Mouse (Mus musculus): ENCODE measurements around the gene Ptms. TPM values are rescaled to one million over a fixed set of nuclear protein-coding genes. Genes with fewer than 3 reads are reported as not detected.

Ptms gene
- polyA plus RNA-seq, 1 experiment: 330 TPM

DNA sequence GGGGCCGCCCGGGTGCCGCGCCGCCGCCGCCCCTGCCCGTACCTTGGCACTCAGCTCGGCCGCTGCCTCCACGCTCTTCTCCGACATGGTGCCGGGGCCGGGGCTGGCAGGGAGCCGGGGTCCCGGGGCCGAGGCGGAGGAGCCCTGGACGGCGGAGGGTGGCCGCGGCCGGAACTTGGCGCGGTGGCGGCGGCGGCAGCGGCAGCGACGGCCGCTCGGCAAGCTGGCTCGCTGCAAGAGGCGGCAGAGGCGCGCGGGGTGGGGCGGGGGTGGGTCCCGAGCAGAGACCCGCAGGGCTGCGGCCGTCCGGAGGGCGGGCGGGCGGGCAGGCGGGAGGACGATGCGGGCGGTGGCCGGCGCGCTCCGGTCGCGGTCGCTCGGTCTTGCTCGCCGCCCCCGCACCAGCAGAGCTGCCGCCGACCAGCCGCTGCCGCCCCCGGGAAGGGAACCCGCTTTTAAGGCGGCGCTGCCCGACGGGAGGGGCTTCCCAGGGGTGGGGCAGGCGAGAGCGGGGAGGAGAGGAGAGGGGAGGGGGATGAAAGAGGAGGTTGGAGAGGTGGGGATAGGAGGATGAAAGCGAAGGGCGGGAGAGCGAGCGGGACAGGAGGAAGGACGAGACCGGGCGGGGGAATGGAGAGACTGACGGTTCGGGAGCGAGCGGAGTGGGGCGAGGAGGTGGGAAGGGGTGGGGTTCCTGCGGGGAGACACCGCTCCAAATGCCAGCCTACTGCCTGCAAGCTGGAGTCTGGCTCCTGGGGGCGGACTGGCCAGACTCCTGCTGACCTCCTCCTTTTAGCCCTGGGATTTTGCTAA is 2.2 kb downstream of the Ptms start:
- peaks cover 64% of the 10 kb centered on the region for H3K27me3 ChIP-seq (replicated peaks)
- H3K4me1 ChIP-seq: peaks cover 76% of the 10 kb centered on the region
- H3K36me3 ChIP-seq (replicated peaks; ENCODE audit: low read length): no peaks in the 10 kb centered on the region
- no peaks in the 10 kb centered on the region for H3K9me3 ChIP-seq
- H3K4me3 ChIP-seq (replicated peaks): peak overlapping the region; percentile 93
- TF ChIP-seq GATA1 (IDR thresholded peaks at IDR 0.05; ENCODE audit: borderline replicate concordance, low read length) (no peak), FLI1 (IDR thresholded peaks at IDR 0.05; ENCODE audit: low read length) (no peak)

DNA sequence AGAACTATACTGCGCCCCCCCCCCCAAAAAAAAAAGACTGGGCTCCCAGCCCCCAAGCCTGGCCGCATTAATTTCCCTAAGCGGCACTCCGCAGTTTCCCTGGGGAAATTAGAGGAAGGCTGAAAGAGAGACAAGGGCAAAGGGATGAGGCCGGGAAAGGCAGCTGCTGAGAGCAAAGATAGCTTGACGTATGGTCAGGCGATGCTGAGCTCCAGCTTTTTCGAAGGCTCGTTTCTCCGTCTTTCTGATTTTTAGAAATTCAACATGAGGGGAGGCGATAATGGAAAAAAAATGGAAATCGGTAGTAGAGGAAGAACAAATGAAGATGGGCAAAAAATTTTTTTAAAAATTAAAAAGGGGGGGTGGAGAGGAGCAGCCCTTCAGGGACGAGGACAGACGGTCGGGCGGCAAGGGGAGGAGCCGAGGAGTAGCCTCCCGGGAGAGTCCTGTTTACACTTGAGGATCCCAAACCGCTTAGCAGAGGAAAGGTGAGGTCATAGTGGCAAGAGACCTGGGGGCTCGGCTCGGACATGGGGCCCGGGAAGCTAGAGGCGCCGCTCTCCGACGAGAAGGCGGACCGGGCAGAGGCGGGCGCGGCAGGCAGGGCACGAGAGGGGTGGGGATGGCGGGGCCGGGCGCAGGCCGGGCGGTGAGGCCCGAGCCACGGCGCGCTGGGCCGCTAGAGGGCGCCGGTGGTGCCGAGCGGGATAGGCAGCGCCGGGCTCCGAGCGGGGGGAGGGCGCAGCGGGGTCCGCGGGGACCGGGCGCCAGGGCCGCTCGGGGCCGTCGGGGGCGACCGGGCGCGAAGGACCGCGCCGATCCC is 3.0 kb downstream of the Ptms start:
- H3K4me3 ChIP-seq (replicated peaks): peak overlapping the region; percentile 93
- H3K36me3 ChIP-seq (replicated peaks; ENCODE audit: low read length): no peaks in the 10 kb centered on the region
- no peak for TF ChIP-seq GATA1 (IDR thresholded peaks at IDR 0.05; ENCODE audit: borderline replicate concordance, low read length)
- TF ChIP-seq FLI1 (IDR thresholded peaks at IDR 0.05; ENCODE audit: low read length): no peak
- H3K27me3 ChIP-seq (replicated peaks): peaks cover 68% of the 10 kb centered on the region
- no peaks in the 10 kb centered on the region for H3K9me3 ChIP-seq
- H3K4me1 ChIP-seq: peaks cover 73% of the 10 kb centered on the region

DNA sequence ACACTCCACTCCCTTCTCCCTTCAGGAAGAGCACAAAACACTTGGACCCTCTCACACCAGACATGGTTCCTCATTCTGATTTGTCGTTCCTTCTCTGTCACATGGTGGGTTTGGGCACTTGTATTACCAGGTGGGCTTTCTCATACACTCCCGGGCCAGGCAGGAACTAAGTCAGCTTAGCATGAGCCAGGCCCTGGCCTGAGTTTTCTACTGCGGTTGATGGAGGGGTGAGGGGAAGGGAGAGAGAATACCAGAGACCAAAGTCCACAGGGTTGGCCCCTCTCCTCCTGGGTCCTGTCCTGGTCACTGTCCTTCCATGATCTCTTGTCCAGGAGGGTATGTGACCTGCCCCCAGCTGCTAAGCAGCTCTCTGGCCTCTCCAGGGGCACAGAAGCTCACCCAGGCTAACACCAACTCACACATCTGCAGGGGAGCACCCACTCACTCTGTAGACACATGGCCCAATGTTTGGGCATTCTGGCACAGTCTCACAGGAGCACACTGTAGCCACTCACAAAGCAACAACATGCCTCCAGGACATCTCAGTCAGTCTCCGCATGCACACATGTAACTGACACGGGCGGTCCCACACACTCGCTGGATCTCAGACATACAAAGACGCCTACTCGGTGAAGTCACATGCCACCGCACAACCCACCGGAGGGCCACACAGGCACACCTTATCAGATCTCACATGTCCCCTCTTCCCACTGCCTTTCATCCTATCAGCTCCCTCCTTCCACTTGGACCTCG is 3.8 kb downstream of the Ptms start:
- H3K4me1 ChIP-seq: peaks cover 72% of the 10 kb centered on the region
- no peaks in the 10 kb centered on the region for H3K9me3 ChIP-seq
- peaks cover 74% of the 10 kb centered on the region for H3K27me3 ChIP-seq (replicated peaks)
- peak overlapping the region; percentile 93 for H3K4me3 ChIP-seq (replicated peaks)
- H3K36me3 ChIP-seq (replicated peaks; ENCODE audit: low read length): no peaks in the 10 kb centered on the region
- TF ChIP-seq FLI1 (IDR thresholded peaks at IDR 0.05; ENCODE audit: low read length): no peak
- TF ChIP-seq GATA1 (IDR thresholded peaks at IDR 0.05; ENCODE audit: borderline replicate concordance, low read length): no peak

DNA sequence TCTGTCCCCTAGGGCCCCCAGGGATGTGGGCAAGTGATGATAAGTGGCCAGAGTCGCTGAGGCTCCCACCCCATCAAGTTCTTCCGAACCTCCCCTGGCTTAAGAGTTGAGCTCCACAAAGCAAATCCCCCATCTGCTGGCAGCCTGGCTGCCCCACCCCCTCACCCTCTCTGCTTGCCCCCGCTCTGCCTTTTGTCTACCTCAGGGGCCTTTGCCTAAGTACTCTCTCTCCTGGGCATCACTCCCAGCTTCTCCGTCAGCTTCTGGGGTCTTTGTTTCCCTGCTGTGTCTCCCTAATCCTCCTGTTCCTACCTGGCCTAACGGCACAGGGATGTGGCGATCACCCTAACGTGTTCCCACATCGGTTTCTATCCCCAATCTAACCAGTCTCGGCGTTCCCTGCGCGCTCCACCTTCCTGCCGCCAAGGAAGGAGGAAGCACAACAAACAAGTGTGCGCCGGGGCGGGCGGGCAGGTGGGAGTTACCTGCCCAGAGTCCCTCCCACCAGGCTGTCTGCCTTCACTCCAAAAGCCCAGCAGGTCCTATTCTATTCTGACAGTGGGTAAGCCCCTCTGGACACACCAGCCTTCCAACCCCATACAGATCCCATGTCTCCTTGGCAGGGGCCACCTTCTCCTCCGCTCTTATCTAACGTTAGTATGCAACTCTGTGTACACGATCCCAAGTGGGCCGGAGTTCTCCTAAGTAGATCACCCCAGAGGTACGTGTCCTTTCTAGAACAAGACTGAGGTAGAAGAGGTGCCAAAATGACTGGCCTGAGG is 4.6 kb downstream of the Ptms start:
- TF ChIP-seq FLI1 (IDR thresholded peaks at IDR 0.05; ENCODE audit: low read length): no peak
- no peak for TF ChIP-seq GATA1 (IDR thresholded peaks at IDR 0.05; ENCODE audit: borderline replicate concordance, low read length)
- no peaks in the 10 kb centered on the region for H3K36me3 ChIP-seq (replicated peaks; ENCODE audit: low read length)
- peaks cover 81% of the 10 kb centered on the region for H3K27me3 ChIP-seq (replicated peaks)
- H3K9me3 ChIP-seq: no peaks in the 10 kb centered on the region
- peaks cover 71% of the 10 kb centered on the region for H3K4me1 ChIP-seq
- H3K4me3 ChIP-seq (replicated peaks): no peak overlapping the region

DNA sequence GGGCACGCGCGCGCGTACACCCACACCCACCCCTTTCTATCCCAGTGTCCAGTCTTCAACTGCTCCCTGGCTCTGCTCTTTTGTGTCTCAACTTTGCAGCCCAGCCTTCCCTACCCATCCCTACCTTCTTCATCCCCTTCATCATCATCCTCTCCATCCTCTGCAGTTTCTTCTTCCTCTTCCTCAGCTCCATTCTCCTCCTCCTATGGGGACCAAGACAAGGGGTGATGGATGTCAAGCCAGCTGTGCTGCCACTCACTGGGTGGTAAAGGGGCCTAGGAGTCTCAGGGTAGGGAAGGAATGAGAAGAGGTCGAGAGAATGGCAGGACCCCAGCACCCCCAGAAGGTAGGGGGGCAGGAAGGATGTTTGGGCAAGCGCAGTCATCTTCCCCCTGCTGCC is 5.4 kb downstream of the Ptms start:
- Histone ChIP-seq H3K4me1 (peaks cover 69% of the 10 kb centered on the region), H3K9me3 (no peaks in the 10 kb centered on the region), H3K27me3 (replicated peaks) (peaks cover 83% of the 10 kb centered on the region), H3K4me3 (replicated peaks) (no peak overlapping the region), H3K36me3 (replicated peaks; ENCODE audit: low read length) (no peaks in the 10 kb centered on the region)
- TF ChIP-seq GATA1 (IDR thresholded peaks at IDR 0.05; ENCODE audit: borderline replicate concordance, low read length) (no peak), FLI1 (IDR thresholded peaks at IDR 0.05; ENCODE audit: low read length) (no peak)

DNA sequence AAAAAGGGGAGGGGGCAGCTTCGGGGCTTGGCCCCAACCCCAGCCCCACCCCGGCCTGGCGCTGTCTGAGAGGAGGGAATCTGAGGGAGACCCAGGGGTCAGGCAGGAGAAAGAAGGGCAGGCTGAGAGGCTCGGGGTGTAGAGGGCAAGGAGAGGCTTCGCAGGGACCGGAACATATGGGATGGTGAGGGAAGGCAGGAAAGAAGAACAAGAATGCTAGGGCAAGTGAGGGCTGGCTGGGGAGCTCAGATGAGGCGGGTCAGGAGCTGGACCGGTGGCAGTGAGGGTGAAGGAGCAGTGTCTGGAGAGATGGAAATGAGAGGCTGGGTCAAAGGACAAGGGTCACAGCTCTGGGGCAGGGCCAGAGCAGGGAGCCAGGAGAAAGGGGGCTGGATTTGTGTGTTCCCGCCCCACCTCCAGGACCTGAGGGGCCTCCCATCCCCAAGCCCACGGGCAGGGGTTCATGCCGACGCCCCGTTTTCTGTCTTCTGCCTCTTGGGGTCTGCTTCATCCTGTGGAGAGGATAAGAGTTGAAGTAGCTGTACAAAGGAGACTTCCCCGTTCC is 6.1 kb downstream of the Ptms start:
- peaks cover 64% of the 10 kb centered on the region for H3K4me1 ChIP-seq
- peaks cover 84% of the 10 kb centered on the region for H3K27me3 ChIP-seq (replicated peaks)
- H3K36me3 ChIP-seq (replicated peaks; ENCODE audit: low read length): no peaks in the 10 kb centered on the region
- no peak overlapping the region for H3K4me3 ChIP-seq (replicated peaks)
- TF ChIP-seq GATA1 (IDR thresholded peaks at IDR 0.05; ENCODE audit: borderline replicate concordance, low read length) (no peak), FLI1 (IDR thresholded peaks at IDR 0.05; ENCODE audit: low read length) (no peak)
- H3K9me3 ChIP-seq: no peaks in the 10 kb centered on the region

DNA sequence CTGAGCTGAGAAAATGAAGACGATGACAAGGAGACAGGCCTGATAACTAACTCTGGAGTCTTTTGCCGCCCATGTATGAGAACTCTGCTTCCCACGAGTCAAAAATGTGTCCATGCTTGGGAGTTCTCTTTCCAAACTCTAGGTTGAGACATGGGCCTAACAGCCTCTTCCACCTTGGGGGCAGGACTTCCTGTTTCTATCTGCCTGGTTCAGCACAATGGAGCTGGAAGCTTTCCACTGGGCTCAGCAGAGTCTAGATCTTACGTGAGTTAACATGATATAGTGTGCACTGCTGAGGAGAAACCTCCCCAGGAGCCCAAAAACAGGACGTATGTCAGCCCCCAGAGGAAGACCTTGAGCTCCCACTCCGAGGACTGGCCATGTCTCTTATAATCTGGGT is 6.7 kb downstream of the Ptms start:
- TF ChIP-seq GATA1 (IDR thresholded peaks at IDR 0.05; ENCODE audit: borderline replicate concordance, low read length) (no peak), FLI1 (IDR thresholded peaks at IDR 0.05; ENCODE audit: low read length) (no peak)
- peaks cover 84% of the 10 kb centered on the region for H3K27me3 ChIP-seq (replicated peaks)
- peaks cover 67% of the 10 kb centered on the region for H3K4me1 ChIP-seq
- H3K9me3 ChIP-seq: no peaks in the 10 kb centered on the region
- H3K36me3 ChIP-seq (replicated peaks; ENCODE audit: low read length): no peaks in the 10 kb centered on the region
- no peak overlapping the region for H3K4me3 ChIP-seq (replicated peaks)

DNA sequence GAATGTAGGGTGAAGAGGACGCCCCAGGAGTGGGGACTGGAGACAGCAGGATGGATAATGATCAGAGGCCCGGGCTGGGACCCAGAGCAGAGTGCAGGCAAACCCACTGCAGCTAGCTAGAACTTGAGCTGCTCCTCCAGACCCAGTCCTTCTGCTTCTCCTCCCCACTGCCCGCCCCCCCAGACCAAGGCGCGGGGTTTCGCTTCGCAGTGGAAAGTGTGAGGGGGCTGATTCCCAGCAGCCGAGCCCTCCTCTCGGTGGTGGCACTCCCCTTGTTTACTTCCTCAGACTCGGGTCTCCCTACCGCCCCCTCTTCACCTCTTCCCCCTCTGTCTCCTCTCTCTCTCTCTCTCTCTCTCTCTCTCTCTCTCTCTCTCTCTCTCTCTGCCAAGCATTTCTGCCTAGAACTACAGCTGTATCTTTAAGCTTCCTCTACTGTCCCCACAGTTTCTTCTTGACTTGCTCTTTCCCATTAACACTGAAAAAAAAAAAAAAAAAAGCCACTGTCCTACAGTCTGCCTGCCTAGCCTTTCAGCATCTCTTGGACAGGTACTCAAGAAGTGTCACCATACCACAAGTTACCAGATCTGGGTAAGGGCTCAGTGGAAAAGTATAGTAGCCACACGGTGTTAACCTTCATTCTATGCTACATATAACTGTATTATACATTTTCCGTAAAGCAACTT is 8.2 kb downstream of the Ptms start, which contains the start of gene Lag3:
Lag3 (minus strand) TSS at position 173 of the 686 bp plus-strand sequence.
- Histone ChIP-seq H3K27me3 (replicated peaks) (peaks cover 76% of the 10 kb centered on the region), H3K4me3 (replicated peaks) (peak within 1 kb of the TSS; percentile 53)
- TF ChIP-seq GATA1 (IDR thresholded peaks at IDR 0.05; ENCODE audit: borderline replicate concordance, low read length): no peak
- TF ChIP-seq FLI1 (IDR thresholded peaks at IDR 0.05; ENCODE audit: low read length): no peak

More for the DNA sequence above, 8.2 kb downstream of the Ptms start, which contains the start of gene Lag3:
- no peaks in the 10 kb centered on the region for H3K36me3 ChIP-seq (replicated peaks; ENCODE audit: low read length)
- peaks cover 61% of the 10 kb centered on the region for H3K4me1 ChIP-seq
- H3K9me3 ChIP-seq: no peaks in the 10 kb centered on the region
